Mouse (Mus musculus) layer of hippocampus, adult 11-12 months (tissue): ENCODE data around the gene Olfr676.
"Not testable (repeated sequence)": the region's sequence is repeated elsewhere in the genome, so short reads cannot be mapped to it uniquely, and the experiment has no call there.

Experiments
- DNase-seq: peaks from one replicate; pipeline ENCODE4 v3.0.0; 2022; ENCODE audit warnings: low spot score

The Olfr676 gene

DNA sequence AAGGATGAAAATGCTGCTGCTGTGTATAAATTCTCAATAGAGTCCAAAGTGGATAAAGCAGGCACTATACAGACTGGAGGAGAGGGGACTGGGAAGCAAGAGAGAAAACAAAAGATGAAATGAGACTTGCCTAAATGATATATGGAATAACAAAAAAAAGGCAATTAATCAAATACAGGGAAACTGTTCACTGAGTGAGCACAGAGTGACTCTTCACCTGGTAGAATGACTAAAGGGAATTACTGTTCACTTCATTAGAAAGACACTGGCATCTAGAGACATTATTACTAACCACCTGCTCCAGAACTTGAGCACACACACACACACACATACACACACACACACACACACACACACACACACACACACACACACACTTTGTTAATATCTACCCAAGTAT lies at the start of gene Olfr676:
Gene Olfr676 (plus strand): TSS at position 301 of the 400 bp plus-strand sequence.
- no peak for DNase-seq

- no peak for DNase-seq
Observed at GRCm38 (mm10) chr7:105001929-105002328, 30.6 kb upstream of the Olfr676 start, which contains the start of gene Olfr672. Olfr672 (minus strand) TSS chr7:105002029.

GRCm38 (mm10) chr7:105022530-105022929 lies 10.0 kb upstream of the Olfr676 start:
- DNase-seq = no peak

DNA sequence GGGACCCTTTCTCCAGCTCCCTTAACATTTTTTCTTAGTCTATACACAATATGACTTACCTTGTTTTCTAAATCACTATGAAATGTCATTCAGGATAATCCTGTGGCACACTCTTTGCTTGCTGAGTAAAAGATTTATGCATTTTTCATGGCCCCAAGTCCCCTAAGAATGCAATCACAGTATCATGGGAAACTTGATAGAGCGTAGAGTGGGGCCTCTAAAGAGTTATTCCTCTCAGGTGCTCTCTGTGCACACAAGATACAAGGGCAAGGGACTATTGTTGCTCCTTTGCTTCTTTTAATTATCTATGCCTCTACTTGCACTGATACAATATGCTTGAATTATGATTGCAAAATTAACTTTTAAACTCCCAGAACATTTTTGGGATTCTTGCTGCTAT lies 4.1 kb upstream of the Olfr676 start, which contains the start of gene Olfr675:
Gene Olfr675 (minus strand): TSS at position 101 of the 400 bp plus-strand sequence.
- DNase-seq = no peak

DNA sequence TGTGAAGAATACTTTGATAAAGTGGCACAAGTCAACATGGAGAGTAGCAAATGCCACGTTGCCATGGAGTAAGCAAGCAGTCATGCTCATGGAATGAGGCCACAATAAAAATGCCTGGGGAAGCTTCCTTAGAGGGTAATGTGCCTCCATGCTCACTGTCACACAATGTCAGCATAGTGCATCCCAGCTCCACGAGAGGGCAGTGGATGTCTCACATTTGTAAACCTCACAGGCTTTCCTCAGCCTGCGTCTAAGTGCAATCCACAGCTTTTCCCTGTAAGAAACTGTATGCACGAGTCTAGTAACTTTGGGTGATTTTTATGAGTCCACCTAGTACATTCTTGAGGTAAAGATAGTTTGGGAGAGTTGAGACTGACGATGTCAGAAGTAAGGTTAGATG lies 1.3 kb downstream of the Olfr676 start:
- not testable (repeated sequence) for DNase-seq

DNA sequence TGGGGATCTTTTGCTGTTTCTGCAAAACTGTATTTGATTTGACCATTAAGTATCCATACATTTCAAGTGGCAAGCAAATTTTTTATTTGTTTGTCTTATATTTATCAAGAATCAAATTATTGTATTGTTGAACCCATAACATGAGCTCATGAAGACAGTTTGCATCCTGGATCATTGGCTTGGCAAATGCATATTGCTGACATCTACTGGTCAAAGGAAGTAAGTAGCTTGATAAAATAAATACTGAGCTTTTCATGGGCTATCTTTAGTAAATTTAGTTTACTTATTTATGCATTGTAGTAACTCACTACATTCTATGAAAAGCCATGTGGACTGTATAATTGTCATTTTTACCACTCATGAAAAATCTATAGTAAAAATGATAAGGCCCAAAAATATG lies 26.5 kb downstream of the Olfr676 start:
- no peak for DNase-seq

DNA sequence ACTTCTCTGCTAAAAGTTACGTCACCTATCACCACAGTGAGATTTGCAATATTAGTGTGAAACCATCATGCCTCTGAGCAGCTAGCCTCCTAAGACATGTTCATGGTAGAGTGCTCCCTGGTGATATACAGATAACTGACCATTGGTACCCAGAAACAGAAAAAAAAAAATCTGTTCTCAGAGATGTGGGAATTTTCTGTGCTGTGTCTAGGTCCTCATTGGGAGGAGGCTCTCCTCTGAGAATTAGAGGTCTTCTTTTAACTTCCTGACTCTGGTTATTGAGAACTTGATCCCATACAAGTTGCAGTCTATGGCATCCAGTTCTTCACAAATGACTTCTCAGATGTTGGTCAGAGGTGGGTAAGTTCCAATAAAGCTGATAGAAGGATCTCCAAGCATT lies 31.7 kb downstream of the Olfr676 start, which contains the start of gene Olfr678:
Gene Olfr678 (plus strand): TSS at position 301 of the 400 bp plus-strand sequence.
- no peak for DNase-seq

- DNase-seq = no peak
Observed at GRCm38 (mm10) chr7:105080905-105081304, 48.4 kb downstream of the Olfr676 start, which contains the start of gene Olfr679. Olfr679 (plus strand) TSS chr7:105081205.
